Mouse (Mus musculus) heart, adult 9 months (tissue): ENCODE measurements around the gene Hoxd13.

Experiments used
- DNase-seq, 2 experiments: peaks; one replicate each; pipeline ENCODE4 v3.0.0; 2022; ENCODE audit warnings: low spot score in 2 of 2

Gene Hoxd13

DNA sequence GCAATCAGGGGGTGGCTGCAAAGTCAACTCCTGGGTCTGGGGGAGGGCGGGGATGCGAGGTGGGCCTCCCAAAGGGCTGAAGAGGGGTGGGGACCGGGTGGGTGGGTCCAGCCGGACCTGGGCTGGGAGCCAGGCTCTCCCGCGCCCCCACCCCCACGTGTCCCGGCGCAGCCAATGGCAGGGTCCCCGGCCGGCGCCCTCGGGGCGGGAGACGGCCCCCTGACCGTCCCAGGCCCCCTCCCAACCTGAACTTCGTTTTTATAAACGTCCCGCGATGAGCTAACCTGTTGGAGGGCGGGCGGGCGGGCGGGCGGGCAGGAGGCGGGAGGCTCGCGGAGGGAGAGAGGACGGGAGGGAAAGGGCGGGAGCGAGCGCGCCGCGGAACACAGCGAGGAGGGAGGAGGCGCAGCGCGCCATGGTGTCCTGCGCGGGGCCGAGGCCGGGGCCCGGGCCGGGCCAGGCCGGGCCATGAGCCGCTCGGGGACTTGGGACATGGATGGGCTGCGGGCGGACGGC, at the start of gene Hoxd13:
Gene Hoxd13 (plus strand): TSS at position 469 of the 516 bp plus-strand sequence.
- DNase-seq, result no peak

DNA sequence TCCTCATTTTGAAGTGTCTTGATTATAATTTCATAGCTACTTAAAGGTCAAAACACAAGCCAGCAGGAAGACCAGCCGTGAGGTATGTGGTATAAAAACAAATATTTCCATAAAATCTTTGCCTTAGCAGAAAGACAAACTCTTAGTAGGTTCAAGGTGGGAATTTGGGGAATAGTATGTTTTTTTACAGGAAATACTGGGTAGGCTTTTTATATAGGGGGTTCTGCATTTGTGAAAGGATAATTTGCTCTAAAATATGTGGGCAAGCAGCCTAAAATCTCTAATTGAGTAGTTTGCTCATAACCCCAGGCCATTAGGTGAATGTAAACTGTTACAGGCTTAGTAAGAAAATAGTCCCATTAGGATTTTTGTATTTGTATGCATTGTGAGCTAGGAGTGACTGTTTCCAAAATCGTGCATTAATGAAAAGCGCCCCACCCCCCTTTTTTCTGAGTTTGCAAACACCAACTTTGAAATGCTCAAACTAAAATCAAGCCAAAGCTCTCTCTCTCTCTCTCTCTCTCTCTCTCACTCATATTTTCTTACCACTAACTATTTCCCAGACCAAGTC, 48.3 kb upstream of the Hoxd13 start:
- no peak for DNase-seq

DNA sequence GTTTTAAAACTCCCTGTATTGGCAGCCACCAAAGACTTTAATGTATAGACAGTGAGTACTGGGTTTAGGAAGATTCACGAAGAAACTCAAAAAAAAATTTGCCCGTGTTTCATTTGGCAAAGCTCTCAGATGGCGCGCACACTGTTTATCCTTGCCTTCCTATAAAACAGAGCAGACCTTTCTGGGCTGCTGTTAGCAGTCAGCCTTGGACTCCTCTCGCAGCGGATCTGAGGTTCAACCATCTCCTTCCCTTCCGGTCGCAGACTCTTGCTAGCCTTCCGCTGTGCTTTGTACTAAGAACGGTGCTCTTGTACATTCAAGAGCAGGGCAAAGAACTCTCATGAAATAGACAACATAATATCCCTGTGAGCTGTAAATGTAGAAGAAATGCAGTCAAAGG, 47.7 kb upstream of the Hoxd13 start:
- DNase-seq, result no peak

DNA sequence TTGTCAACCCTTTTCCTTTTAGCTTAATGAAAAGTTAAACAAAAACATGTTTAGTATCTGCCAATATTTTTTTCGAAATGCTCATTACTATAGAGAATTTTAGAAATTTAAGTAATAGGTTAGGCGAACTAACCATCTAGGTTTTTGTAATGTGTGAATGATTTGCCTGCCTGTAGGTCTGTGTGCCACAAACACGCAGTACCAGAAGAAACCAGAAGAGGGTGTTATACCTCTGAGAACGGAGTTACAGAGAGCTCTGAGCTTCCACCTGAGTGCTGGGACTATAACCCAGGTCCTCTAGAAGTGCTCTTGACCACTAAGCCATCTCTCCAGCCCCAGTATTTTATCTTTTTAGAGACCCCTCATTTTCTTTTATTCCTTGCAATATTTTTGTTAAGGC, 32.7 kb upstream of the Hoxd13 start:
- no peak for DNase-seq

DNA sequence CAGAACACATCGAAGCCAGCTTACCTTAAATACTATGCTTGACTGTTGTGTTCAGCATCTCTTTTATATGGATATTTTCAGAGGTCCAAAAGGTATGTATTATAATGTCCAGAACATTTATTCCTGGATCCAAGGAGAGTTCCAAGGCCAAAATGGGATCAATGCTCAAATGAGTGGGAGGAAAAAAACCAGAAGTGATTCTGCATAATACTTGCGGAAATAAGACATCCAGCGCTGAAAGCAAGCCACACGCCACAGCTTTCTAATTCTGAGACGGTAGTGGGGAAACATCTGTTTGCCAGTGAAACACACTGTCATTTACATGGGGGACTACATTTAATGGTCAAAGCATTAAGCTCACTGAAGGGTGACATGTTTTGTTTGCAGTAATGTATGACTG, 25.7 kb upstream of the Hoxd13 start:
- DNase-seq, result no peak

DNA sequence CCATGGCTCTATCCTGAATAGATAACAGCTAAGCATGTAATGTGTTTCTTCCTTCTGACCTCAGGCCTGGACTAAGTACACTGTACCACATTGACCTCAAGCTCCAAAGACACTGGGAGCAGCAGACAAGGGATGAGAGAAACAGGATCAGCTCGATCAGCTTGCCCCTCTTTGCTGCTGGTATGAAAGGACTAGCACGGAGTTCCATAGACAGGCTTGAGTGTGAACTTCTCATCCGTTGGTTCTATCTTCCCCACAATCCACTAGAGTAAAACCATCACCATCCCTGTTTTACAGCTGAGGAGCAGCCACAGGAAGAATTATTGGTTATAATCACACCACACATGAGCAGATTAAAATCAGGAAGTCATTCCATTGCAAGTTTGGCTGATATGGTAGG, 22.5 kb upstream of the Hoxd13 start:
- no peak for DNase-seq

DNA sequence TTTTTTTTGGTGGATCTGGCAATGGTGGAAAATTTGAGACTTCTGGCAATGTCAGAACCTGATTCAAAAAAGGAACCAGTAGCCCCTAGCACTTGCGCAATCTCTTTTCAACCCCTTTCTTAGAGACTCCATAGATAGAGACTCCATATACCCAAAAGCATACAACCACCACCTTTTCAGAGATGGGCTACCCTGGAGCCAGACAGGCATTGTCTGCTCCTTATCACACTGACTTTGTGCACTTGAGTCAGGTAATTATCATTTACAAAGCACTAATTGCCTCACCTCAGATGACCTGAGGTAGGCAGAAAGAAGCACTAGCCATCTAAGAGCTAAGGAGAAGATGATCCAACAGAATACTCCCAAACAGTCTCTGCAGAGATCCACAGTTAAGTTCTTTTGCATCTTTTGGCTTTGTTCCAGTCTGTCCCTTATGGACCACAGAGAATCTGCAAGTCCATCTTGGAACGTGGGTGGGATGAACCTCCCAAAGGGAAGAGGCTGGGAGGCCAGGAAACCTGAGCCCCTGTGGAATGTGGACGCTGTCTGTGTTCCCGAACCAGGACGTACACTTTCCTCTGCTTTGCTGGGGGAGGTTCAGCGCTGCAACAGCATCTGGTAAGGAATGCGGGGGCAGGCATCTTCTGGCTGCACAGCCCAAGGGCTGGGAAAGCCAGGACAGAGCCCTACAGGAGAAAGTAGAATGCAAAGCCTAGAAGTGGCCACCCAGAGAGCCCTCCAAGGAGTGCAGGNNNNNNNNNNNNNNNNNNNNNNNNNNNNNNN, 20.8 kb upstream of the Hoxd13 start:
- DNase-seq, result no peak

DNA sequence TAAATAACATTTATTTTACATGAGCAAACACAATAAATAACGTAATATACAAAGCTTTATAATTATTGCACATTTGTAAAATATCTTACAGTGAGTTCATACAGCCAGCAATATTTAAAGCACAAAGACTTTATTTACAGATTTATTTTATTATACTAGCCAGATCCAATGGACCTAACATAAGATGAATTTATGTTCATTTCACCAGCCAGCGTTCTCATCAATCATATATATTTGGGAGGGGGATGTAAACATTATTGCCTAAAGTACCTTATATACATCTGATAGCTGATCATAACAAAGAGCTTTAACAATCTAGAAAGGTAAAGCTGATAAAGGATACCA, 15.1 kb upstream of the Hoxd13 start:
- no peak for DNase-seq

DNA sequence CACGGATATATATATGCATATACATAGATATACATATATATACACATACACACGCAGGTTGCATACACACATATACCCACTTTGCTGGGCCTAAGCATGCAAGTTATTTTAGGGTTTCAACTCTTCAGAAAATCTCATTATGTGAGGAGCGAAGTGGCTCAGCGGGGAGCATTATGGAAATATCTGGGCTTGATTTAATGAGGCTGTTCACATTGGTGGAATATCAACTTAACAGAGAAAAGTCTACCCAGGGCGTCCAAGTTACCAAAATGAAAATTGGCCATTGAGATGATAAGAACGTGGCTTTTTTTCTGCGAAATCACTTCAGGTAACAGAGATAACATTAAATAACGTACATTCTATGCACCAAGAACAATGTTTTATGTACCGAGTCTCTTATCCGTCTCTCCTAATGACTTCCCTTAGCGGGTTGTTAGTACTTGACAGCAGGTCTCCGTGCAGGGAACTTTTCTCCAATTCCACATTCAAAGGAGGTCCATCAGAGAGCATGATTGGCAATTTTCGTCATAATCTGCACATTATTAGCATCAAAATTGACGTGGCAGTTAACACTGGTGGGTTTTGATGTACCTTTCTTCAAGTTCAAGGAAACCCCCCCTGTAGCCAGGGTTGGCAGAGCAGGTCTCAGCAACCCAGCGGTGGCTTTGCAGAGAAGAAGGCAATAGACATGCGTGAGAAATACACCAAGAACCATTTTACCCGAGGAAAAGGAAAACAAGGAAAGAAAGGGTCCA, 14.2 kb upstream of the Hoxd13 start:
- DNase-seq, result no peak

DNA sequence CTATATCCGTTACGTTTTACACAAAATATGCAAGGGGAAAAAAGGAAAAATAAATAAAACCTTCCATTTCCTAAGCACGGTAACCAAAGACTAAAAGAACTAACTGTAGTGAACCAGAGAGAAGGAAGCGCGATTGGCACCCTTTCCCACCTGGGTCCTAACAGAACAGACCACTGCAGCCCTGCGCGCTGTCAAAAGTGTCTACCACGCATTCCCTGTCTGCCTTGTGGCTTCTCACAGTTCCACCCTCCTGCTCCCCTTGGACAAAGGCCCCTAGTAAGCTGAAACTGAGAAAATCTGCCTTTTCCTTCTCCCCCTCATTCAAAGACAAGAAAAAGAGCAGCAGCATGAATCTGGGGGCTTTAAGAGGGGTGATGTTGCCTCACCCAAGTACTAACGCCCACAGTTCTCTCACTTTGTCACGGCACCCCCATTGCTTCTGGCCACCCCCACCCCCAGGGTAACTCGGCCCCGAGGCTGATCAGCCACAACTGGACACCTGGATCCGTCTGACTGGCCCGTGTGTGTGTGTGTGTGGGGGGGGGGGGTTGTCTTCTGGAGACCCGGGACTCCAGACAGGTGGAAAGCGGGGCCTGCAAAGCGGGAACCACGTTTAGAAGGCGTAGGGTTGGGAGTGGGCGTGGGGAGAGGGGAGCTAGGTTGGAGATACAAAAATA, 13.2 kb upstream of the Hoxd13 start:
- no peak for DNase-seq

DNA sequence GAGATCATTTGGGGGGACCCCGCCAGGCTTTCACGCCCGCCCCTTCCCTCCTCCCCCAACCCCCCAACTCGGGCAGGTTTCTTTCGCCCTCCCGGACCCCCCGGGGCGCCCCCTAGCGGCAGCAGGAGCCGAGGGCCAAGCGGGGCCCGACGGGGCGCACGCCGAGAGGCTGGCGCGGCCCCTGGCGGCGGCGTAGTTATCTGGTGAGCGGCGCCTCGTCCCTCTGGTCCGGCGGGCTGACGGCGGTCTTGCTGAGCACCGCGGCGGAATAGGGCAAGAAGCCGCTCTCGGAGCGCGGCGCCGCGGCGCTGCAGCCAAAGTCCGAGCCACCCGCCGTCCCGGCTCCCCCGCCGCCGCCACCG, 12.7 kb upstream of the Hoxd13 start:
- DNase-seq, result no peak

DNA sequence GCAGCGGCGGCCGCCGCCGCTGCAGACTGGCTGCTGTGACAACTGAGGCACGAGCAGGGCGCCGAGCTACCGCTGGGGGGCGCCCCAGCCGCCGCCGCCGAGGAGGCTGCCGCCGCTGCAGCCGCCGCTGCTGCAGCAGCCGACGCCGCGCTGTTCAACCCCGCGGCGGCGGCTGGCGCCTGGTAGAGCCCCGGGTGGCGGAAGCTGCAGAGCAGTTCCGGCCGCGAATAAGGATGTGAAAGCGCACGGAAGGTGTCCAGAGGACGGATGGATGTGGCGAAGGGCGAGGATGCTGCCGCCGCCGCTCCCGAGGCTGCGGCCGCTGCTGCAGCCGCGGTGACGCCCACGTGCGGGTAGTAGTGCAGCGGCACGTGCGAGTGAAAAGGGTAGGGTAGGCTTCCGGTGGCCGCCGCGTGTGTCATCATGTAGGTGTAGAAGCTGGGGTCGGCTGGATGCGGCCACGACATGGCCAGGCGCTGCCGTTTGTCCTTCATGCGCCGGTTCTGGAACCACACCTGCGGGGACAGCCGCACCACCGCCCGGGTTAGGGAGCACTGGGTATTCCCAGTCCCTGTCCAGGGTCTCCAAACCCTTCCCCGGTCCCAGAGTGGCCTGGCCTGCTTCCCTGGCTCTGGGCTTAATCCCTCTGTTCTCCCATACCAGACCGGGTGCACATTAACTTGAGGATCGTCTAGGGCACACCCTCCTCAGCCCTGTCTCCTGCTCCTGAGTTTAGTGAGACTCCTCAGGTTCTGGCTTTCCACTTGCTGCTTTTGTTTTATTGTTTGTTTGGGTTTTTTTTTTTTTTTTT, 12.1 kb upstream of the Hoxd13 start:
- DNase-seq, result no peak

DNA sequence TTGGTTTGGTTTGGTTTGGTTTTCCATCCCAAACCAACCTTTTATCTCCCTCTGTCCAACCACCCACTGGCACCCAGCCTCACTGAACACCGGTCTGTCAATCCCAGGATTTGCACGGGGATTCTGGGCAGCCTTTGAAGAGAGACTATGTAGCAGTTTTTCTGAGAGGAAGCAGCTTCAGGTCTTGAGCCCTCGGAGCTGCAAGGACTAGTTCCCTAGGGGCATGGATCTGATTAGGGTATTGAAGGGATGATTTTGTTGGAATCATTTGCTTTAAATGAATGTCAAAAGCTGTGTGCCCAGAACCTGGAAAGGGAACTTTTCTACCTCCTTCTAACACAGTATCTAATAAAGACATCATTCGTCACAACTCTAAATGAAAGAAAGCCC, 11.5 kb upstream of the Hoxd13 start:
- no peak for DNase-seq

DNA sequence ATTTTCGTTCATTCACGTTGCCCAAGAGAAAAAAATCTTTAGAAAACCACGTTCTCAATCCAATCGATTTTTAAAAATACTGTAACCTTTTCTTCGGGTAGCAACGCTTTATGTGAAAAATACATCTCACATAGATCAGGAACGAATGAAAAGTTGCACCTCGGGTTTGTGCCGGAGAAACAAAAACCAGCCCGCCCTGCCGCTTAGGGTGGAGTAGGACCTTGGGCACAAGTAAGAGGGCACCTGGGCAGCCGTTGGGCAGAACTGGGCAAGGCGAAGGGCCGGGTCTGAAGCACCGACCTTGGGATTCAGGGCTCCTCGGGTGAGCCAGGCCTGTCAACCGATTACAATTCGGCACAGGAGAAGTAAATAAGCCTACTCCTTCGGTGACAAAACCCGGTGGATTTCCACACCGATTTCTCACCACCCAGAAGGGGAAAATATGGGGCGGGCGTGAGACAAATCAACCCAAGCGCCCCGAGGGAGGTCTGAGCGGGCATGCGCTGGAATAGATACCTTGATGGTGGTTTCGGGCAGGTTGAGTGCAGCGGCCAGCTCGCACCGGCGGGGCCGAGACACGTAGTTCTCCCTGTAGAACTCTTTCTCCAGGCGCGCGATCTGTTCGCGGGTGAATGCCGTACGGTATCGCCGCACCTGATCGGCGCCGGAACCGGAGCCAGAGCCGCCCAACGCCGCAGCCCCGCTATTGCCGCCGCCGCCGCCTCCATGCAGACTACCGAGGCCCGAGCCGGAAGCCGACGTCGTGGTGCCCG, 10.7 kb upstream of the Hoxd13 start:
- no peak for DNase-seq

DNA sequence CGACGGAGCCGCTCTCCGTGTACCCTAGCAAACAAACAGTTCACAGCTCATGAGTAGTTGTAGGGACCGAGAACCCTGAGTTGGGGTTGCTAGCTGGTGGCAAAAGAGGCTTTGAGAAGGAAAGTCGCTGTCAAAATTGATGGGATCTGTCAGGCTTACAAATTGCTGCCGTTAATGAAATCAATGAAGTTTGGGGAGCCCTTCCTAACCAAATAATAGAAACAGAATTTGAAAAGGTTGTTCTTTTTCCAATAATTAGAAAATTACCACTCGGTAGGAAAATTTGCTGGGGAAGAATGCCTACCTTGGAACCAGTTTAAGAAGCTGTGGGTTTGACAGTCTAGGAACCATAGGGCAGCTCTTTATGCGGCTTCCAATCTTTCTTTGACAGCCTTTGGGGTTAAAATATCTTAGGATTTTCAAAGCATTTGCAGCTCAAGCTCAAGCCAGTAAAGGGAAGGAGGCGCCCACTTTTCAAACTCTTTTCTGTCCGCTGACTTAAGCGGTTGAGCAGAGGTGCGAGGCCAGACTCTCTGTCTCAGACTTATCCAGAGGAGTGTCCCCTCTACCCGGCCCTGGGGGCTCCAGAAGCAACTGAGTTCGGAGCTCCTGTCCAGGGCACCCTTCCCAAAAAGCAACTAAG, 10.0 kb upstream of the Hoxd13 start:
- DNase-seq, result no peak

DNA sequence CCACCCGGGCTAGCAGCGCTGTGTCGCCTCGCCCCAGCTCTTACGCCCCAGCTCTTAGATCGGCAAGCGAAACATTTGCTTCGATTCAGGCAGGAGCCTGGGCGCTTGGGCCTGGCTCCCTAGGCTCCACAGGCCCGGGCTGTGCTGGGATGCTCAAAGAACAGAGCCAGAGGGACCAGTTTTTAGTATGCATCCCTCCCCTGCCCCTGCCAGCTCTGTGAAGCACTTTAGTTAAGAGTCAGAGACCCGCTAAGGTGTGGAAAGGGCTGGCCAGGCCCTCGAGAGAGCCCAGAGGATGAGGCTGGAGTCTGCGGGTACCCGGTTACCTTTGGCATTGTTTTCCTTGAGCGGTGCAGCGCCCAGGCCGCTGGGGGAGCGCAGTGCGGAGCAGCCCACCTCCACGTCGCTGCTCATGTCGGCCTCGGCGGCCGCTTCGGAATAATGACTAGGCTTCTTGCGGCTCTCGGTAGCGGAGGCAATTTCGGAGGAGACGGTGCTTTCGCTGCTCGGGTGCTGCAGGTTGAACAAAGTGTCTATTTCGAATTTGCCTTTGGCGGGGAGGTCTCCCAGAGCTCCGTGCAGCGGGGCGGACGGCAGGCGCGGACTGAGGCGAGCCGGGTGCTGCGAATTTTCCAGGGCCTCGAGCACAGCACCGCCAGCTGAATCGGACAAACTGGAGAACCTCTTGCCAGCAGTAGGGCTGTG, 9.3 kb upstream of the Hoxd13 start:
- no peak for DNase-seq

DNA sequence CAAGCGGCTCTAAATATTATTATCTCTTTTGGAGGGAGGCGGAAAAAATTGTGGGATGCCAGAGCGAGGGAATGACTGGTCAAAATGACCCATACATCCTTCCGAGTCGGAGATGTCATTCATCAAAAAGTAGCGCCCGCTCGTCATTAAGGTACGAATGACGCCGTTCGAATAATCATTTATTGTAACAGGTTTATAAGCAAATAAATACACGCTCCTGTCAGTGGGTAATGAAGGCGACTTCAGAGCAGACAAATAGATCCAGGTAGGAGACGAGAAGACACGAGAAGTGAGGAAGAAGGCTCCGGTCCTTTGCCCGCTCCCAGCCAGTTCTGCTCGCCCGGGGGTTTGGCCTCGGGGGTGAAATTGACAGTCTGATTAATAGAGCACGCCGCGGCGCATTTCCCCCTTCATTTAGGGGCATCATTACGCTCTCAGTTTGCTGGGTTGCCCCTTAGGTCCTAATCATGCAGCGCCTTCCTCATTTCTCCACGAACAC, 8.6 kb upstream of the Hoxd13 start, which contains the start of gene Evx2:
Gene Evx2 (minus strand): TSS at position 51 of the 499 bp plus-strand sequence.
- no peak for DNase-seq

DNA sequence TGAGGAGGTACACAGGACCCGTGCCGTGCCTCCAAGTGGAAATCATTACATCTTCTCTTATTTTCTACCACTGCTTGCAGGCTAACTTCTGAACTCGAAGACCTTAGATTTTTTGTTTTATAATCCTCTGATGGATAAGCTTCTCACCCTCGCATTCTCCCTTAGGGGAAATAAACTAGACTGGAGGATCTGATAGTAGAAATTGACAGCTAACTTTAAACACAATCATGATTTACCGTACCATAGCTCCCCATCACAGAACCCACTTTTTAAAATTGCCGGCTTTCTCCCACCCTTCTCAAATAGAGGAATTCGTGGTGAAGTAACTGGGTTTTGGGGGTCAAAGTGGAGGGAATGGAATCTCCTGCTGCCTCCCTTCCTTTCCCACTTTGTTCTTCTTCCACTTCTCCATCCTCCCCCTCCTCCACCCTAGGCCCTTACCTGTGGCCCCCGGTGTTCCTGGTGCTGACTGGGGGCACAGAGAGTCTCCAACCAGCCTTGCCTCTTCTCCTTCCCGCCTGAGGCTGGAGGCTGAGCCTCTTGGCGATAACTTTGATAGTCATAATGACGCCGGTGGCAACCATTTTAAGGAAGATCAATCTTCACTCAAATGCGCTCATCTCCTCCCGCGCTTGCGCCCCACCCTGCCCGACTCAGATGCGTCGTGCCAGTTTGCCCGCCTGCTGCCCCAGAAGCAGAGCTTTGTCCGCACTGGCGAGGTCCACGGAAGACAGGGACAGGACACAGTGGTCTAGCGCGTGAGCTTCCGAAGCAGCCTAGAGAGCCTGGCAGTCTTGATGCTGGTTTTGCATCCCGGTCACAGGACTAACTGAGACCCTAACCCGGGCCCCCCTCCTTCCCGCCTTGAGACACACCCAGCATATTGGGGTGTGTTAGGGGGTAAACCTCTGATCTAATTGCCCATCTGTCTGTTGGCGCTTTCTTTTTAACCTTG, 7.4 kb upstream of the Hoxd13 start:
- DNase-seq, result no peak
